Mouse (Mus musculus) liver, adult 2 months (tissue): ENCODE data around the gene Paxip1.

Experiments
- CTCF ChIP-seq: fragments of 200-500 bp; IDR thresholded peaks from 2 replicates; pipeline ENCODE4 v1.5.1; 2011; ENCODE audit warnings: low read depth, low read length, control low read depth
- POLR2A ChIP-seq: fragments of 200-500 bp; IDR thresholded peaks from 2 replicates; pipeline ENCODE4 v1.6.1; 2011; ENCODE audit warnings: low read length, control low read depth; ENCODE audit not compliant: insufficient read depth; ENCODE audit errors: extremely low read depth

GRCm38 (mm10) chr5:27767948-27768347 is 23.5 kb downstream of the Paxip1 start:
- TF ChIP-seq CTCF (no peak), POLR2A (no peak)
